Mouse (Mus musculus) ES-CJ7 (cell line): ENCODE measurements around the gene Traf7.

Source experiments
- DNase-seq: peaks from one replicate; pipeline ENCODE4 v3.0.0; 2011; ENCODE audit warnings: low read depth, low spot score

Traf7 gene

DNA sequence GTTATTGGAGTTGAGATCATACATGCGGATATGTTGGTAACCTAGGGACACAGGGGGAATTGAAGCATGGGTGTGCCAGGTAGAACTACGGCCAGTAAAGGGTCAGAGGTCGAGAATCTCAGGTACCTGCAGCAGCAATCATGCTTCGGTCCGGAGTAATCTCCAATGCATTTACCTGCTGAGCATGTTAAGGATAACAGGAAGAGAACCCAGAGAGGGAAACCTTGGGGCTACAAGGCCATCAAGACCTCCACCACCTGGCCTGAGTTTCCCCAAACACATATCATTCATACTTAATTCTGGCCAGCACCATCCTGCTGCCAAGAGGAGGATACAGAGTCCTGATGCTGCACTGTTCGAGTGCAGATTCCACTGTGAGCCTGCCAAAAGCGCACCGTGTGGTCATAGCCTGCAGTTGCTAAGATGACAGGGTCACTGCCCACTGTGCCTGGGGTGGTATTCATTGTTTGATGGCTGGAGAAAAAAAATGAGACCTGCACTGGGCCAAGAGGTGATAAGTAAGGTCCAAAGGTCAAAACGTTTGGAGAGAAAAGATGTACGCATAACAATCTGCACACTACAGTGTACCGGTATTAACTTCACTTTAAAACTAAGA is 49.6 kb downstream of the Traf7 start:
- DNase-seq, result no peak

DNA sequence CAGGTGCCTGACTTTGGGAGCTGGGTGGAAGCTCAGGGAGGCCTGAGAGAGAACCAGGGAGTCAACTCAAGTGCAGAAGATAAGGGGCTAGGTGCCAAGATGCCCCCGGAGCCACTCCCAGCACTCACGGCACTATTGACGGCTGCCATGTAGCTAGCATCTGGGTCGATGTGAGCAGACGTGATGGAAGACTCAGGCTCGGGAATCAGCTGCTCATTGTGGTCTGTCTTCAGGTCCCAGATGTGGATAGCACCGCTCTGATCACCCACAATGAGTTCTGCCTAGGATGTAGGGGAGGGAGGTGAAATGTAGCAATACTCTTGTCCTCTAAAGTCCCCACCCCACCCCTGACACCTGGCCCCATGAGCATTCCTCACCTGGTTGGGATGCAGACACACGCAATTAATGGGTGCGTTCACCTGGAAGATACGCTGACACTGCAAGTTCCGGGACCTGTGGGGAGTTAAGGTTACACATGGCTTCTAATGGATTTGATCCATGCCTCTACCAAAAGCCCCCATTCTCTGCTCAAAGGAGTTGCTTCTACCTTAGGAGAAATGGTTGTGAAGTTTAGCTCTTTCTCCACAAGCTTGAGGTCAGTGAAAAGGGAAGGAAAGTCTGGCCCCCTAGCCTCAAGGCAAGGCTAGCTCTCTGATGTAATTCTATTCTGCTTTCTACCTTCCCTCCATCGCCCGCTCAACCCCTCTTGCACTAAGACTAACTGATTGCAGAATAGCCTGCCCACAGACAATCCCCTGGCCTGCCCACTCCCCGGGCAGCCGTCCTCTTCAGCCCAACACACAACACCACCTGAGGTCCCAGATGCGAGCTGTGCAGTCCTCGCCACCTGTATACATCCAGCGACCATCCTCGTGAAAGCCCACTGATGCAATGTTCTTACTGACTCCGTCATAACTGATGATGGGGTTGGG is 50.4 kb downstream of the Traf7 start:
- no peak for DNase-seq

DNA sequence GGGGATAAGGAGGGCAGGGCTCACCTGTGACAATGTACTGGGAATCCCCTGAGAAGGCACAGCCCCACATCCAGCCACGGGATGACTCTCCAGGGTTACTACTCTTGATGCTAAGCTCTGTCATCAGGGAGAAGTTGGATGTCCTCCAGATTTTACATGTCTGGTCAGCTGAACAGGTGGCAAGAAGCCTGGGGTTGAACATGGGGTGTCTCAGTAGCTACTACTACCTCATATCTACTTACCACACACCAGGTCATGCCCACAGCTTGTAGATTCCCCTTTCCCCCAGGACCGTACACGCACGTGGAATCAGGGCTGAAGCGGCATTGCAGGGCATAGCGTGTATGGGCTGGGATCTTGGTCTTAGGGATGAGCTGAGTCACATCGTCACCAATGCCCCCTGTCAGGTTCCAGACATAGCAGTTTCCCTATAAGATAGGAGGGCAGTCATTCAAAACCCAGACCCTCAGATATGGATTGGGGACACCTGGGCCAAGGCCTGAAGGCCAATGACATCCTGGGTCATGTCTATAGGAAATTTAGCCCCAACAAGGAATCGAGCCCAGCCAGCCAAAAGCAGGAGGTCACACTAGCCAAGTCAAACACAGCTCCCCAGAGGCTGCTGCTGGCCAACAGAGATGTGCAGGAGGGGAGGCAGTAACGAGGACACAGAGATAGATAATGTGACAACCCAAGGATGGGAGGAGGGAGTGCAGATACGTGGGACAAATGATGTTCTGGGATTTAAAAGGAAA is 51.5 kb downstream of the Traf7 start:
- DNase-seq, result no peak

DNA sequence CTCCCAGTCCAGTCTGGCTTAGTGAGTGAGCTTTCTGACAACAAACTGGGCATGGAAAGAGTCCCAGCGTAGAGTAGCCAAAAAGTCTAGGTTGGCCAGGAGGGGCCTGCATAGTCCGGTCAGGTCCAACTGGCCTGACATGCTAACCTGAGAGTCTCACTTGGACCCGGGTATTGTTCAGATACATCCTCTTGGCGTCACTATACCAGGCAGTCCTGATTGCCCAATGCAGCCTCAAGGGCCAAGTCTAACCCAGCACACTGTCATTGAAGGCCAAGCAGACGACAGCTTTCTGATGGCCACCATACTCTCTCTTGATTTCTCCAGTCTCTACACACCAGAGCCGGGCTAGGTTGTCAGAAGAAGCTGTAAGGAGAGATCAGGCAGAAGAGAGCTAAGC is 52.2 kb downstream of the Traf7 start:
- DNase-seq, result no peak

DNA sequence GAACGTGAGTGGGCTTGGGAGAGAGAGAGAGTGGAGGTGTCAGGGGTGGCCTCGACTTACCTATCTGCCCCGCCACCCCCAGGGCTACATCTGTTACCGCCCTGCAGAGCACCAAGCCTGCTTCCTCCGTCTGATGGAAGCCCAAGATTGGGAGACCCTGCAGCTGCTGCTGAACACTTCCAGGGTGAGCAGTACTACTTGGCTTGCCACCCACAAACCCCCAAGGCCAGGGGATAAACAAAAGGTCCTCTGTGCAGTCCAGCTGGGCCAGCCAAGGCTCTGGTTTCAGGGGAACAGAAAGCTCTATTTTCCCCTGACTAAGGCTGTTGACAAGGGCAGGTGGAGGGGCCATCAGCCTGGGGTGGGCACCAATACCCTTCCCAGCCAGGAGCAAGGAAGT is 53.2 kb downstream of the Traf7 start:
- DNase-seq, result no peak

DNA sequence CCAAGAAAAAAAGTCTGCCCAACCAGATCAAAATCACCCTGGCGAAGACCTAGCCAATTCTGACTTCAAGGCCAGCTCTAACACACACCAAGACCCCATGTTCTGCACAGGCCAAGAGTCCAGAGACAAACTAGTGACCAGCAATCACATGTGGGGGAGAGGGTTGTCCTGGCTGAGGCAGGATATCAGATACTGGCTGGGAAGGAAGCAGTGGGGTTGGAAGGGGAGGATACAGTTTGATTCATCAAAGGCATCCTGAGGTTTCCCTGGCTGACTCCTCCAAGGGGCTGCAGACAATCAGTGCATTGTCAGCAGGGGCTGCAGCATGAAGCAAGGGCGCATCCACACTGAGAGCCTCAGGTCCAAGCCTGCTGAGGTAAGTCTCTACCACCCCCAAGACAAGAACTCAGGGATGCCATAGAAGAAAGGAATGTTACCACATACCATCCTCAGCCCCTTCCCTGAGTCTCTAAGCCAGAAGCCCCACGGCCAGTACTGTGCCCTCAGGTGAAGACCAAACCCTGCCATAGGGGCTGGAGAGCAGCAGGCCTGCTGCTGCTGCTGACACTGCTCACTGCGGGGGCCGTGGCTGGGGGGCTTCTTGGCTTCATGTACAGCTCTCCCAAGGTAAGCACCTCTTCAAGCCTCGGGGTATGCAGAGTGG is 54.0 kb downstream of the Traf7 start, which contains the start of gene Bricd5:
Gene Bricd5 (plus strand): TSS at position 273 of the 664 bp plus-strand sequence.
- no peak for DNase-seq

DNA sequence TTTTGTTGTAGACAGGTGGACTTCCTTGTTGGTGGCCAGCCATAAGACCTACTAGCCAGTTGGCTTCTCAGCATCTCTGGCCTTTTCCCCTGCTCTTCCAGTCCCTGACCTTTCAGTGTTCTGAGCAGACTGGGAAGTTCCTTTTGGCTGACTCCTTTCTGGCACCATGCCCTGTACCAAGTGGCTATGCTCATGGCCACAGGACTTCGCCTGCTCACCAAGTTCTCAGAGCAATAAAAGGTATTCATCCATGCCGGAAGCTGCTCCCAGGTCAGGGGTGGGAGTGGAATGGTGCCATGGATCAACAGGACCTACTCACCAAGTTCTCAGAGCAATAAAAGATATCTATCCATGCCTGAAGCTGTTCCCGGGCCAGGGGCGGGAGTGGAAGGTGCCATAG is 55.2 kb downstream of the Traf7 start:
- DNase-seq, result no peak

DNA sequence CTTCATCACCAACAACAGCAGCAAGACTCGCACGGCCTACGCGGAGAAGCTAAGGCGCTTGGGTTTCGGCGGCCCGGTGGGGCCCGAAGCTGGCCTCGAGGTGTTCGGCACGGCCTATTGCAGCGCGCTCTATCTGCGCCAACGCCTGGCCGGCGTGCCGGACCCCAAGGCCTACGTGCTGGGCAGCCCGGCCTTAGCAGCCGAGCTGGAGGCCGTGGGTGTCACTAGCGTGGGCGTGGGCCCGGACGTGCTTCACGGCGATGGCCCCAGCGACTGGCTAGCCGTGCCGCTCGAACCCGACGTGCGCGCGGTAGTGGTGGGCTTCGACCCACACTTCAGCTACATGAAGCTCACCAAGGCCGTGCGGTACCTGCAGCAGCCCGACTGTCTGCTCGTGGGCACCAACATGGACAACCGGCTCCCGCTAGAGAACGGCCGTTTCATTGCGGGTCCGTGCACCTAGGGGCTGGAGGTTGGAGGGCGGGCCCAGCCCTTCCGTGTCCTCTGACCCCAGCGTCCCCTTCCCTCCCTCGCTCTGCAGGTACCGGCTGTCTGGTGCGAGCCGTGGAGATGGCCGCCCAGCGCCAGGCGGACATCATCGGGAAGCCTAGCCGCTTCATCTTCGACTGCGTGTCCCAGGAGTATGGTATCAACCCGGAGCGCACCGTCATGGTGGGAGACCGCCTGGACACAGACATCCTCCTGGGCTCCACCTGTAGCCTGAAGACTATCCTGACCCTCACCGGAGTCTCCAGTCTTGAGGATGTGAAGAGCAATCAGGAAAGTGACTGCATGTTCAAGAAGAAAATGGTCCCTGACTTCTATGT is 56.8 kb downstream of the Traf7 start:
- DNase-seq, result no peak

DNA sequence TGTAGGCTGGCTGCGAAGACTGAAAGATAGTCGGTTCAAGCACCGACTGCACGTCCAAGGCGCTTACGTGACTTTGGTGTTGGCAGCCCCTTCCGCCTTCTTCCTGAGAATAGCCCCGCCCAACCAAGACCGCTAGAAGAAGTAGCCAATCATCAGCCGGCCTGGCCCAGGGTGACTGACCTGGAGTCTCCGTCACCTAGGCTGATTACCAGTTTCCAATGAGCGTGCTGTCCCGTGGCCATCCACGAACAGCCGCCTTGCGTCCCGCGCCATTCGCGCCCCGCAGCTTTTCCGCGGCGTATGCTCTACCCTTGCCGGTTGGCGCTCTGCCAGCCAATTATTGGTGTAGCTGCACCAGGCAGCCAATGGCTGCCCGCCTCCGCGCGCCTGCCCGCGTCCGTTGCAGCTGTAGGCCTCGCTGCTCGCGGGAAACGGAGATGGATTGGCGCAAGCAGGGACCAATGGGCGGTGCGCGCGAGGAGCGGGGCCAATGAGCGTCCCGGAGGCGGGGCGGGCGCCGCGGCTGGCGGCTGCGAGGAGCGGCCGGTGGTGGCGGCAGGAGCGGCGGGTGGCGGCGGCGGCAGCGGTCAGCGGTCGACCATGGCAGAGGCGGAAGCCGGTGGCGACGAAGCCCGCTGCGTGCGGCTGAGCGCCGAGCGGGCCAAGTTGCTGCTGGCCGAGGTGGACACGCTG is 57.7 kb downstream of the Traf7 start, which contains the start of the genes E4f1 and Pgp:
Gene E4f1 (minus strand): TSS at position 404 of the 693 bp plus-strand sequence.
Gene Pgp (plus strand): TSS at position 483 of the 693 bp plus-strand sequence.
- peak; percentile 97 for DNase-seq

DNA sequence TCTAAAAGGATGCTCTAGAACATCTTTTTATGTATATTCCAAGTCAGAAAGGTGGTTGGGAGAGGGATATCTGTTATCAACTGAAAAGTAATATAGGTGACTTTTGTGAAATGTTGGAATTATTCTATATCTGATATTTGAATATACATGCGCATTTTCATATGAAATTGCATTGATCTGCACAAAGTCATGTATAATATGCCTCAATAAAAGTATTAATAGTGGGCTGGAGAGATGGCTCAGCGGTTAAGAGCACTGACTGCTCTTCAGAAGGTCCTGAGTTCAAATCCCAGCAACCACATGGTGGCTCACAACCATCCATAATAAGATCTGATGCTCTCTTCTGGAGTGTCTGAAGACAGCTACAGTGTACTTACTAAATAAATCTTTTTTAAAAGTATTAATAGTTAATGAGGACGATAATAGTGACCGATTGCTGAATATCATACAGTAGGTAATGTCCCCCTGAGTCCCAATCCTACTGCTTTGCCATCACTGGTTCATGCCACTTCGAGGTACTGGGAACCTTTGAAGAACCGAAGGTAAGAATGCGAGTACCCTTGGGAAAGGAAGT is 58.3 kb downstream of the Traf7 start:
- DNase-seq, result no peak

DNA sequence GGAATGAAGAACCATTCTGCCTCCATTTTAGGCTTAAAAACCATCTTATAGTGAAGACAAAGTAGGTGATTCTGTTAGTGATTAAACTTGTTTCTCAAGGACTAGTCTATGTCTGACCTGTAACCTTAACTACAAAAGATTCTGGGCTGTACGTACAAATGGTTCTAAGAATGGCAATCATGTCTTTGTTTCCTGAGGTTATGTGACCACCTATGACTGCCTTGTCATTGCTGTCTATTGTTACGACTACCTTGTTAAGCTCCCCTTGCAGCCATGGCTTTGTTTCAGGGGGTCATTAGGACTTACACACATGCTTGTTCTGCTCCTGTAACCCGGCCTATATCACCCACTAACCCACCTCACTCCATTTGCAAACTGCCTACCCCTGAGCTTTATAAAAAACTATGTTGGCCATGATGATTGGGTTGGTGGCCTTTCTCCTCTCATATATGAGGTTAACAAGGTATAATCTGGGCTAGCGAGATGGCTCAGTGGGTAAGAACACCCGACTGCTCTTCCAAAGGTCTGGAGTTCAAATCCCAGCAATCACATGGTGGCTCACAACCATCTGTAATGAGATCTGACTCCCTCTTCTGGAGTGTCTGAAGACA is 59.0 kb downstream of the Traf7 start:
- no peak for DNase-seq

DNA sequence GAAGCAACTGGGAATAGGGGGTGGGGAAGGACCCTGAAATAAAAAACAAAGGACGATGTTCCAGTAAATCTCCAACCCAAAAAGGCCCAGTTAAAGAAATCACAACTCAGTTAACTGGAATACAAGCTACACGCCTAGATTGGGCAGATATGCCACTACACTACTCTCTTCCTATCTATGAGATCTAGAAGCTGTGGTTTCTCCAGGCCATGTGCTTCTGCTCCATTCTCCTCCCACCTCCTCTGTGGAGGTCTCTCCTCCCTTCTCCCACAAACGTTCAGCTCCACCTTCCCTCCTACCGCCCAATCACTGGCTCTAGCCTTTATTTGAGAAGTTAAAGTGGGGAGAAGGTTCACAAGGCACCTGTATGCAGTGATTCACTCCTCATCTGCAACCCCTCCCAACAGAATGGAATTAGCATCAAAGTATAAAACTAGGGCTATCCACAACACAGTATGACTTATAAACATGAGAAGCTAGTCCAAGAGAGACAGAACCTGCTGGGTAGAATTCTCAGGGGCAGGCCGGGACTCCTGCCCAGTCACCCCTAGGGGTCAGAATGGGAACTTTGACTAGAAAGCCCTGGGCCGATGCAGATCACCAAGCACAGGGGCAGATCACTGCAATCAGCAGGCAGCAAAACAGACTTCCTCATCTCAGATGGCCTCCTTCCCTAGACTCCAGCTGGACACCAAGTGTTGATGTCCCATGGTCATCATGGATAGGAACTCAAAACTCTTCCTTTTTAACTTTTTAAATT is 64.2 kb downstream of the Traf7 start:
- DNase-seq, result peak; percentile 71

DNA sequence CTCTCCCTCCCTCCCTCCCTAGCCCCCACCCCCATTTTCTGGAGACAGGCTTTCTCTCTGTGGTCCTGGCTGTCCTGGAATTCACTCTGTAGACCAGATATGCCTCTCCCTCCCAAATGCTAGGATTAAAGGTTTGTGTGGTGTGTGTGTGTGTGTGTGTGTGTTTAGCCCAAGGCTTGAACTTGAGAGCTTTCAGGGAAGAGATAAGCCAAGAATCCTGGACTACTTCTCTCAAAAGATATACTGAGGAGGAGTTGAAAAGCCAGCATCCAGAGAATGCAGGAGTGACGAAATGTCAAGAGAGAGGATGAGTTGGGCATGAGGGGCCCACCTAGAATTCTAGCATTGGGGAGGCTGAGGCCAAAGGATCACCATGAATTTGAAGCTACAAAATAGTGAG is 64.8 kb downstream of the Traf7 start:
- no peak for DNase-seq

DNA sequence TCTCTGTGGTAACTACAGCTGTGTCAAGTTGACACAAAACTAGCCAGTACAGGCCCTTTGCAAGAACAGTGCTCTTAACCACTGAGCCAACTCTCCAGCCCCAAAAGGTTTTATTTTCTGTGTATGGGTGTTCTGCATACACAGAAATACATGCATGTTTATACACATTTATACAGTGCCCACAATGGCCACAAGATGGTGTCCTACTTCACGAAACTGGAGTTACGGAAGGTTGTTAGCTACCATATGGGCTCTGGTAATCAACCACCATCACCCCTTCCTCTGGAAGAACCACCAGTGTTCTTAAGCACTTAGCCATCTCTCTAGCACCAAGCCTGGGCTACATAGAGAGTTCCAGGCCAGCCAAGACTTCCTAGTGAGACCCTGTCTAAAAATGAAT is 66.2 kb downstream of the Traf7 start:
- DNase-seq, result peak; percentile 74
